Mouse (Mus musculus) liver, postnatal 0 days (tissue): ENCODE results near the gene Dennd4b.

ENCODE experiments used
- CTCF ChIP-seq: sonication (generic); IDR thresholded peaks from 2 replicates; pipeline ENCODE4 v1.5.1; 2016; ENCODE audit warnings: antibody characterized with exemption, low read depth
- EP300 ChIP-seq: IDR thresholded peaks from 2 replicates; pipeline ENCODE4 v1.6.1; 2016; ENCODE audit warnings: antibody characterized with exemption, low read depth, mild to moderate bottlenecking

DNA sequence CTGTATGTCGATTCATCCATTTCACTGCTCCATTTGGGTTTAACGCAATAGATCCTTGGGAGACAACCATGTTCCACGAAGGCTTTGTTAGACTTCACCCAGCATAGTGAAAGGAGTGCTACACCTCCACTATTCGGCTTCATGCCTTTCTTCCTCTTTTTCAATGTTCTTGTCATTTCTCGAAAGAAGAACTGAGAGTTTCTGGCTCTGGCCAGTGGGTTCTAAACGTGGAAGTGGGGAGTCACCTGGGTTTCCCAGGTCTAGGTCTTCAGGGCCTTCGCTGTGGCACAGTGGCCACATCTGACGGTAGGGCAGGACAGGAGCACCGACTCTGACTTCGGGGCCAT lies 325 bp upstream of the Dennd4b start:
- TF ChIP-seq CTCF (no peak), EP300 (no peak; the same call in 1 of the 2 replicates)
